Mouse (Mus musculus): ENCODE measurements at regions not wholly inside any gene's neighbourhood (a gene's known extent, or its start where the extent isn't known, plus 50 kb on each side); places are given as distances from the start of the nearest gene placed in this dataset.
"Not testable (repeated sequence)": the region's sequence is repeated elsewhere in the genome, so short reads cannot be mapped to it uniquely, and the experiment has no call there.

DNA sequence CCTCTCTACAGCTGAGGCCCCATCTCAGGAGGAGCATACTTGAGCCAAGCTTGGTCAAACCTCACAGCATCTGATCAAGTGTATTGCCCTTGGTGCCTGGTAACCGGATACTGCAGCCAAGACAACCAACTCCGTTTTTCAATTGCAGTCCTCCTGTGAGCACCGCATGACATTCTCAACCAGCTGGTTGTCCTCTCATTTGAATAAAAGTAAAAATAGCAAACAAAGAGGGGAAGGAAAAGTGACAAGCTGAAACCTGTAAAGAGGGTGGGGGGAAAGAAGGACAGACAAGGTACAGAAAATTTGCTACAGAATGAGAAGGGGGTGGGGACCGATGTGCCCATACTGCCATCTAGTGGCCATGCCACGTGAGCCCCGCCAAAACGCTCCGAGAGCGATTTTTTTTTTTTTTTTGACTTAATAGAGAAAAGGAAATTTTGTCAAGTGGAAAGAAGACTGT is 314.0 kb downstream of the Zpld1 start:
- Histone ChIP-seq H3K27me3 (ENCODE audit: low read depth, poor library complexity, severe bottlenecking) (no peaks in the 10 kb centered on the region), H3K4me3 (peak overlapping the region; percentile 17; the same call in 1 of the 2 replicates)

DNA sequence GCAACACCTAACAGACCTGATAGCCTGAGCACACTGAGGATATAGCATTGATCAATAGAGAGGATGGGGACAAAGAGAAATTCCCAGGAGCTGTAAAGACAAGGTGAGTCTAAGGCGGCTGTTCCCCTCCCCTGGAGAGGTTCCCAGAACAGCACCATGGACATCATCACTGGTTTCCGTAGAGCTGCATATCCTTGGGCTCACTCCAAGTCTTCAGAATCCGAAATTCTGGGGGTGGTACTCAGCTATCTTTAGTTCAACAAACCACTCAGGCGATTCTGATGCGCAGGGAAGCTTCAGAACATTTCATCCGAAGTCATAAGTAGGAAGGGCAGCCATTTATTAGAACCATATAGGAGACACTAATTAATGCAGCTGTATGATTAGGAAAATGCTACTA is 327.4 kb downstream of the Zpld1 start:
- no peaks in the 10 kb centered on the region for H3K9me3 ChIP-seq (replicated peaks)
- no peaks in the 10 kb centered on the region for H3K27me3 ChIP-seq (ENCODE audit: low read depth, poor library complexity, severe bottlenecking)
- H3K36me3 ChIP-seq, result no peaks in the 10 kb centered on the region
- WGBS, result 89% methylated on average over 6 of the region's 6 CpGs
- no peak overlapping the region for H3K27ac ChIP-seq
- DNase-seq (ENCODE audit: low spot score), result no peak
- H3K4me3 ChIP-seq, result no peak overlapping the region
- no peaks in the 10 kb centered on the region for H3K4me1 ChIP-seq

More for the DNA sequence above, 314.0 kb downstream of the Zpld1 start:
- no peaks in the 10 kb centered on the region for H3K9me3 ChIP-seq (replicated peaks)
- DNase-seq (ENCODE audit: low spot score), result peak; percentile 79
- 0 out of 2 replicates have a peak, but pooled peaks cover 2% of the 10 kb centered on the region for H3K36me3 ChIP-seq
- 7% methylated on average over 9 of the region's 9 CpGs for WGBS
- peak overlapping the region; percentile 56; the same call in 1 of the 2 replicates for H3K27ac ChIP-seq
- H3K4me1 ChIP-seq, result peaks cover 4% of the 10 kb centered on the region

DNA sequence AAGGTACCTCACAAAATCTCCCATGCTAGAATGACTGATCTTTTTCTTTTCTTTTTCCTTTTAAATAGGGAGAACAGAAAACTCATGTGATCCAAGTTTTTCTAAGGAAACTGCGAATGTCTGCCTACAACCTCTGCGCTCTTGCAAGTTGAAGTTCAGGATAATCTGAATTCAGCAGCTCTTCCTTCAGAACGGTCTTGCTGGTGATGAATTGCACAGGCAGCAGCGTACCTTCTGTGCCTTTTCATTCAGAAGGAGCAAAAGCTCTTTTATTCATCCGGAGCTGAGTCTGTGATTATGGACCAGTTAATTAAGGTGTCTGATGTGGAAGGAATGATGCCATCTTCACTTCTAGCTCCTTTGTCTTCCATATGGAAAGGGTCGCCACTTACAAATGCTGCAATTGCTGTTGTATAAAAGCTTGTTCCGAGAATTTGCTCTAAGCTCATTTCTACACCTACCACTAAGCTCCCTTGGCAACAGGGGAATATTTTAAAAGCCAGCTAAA is 353.9 kb downstream of the Zpld1 start:
- Histone ChIP-seq H3K4me3 (no peak overlapping the region), H3K36me3 (no peaks in the 10 kb centered on the region), H3K9me3 (replicated peaks) (no peaks in the 10 kb centered on the region), H3K4me1 (no peaks in the 10 kb centered on the region; the same call in 1 of the 2 replicates), H3K27me3 (ENCODE audit: low read depth, poor library complexity, severe bottlenecking) (peaks cover 38% of the 10 kb centered on the region), H3K27ac (no peak overlapping the region)
- no peak for DNase-seq (ENCODE audit: low spot score)
- 91% methylated on average over 7 of the region's 7 CpGs for WGBS

DNA sequence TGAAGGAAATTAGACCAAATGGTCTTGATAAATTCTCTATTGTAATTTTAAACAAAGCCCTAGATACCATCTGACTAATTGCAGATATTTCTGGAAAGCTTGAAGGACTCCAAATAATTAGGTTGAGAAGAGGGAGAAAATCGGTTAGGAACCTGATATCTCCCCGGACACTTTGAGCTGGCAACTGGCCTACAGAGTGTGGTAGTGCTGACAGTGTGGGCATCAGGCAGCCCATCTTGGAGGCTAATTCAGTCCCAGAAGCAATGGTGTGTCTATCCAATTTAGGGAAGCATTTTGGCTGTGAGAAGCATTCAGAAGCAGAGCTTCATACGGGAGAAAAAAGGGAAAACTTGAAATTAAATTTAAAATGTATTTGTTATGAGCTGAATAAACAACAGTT is 369.5 kb downstream of the Zpld1 start:
- Histone ChIP-seq H3K9me3 (replicated peaks) (no peaks in the 10 kb centered on the region), H3K27me3 (ENCODE audit: low read depth, poor library complexity, severe bottlenecking) (no peaks in the 10 kb centered on the region), H3K36me3 (no peaks in the 10 kb centered on the region), H3K27ac (no peak overlapping the region), H3K4me1 (no peaks in the 10 kb centered on the region), H3K4me3 (no peak overlapping the region)
- WGBS, result 83% methylated on average over 3 of the region's 3 CpGs
- DNase-seq (ENCODE audit: low spot score), result no peak

DNA sequence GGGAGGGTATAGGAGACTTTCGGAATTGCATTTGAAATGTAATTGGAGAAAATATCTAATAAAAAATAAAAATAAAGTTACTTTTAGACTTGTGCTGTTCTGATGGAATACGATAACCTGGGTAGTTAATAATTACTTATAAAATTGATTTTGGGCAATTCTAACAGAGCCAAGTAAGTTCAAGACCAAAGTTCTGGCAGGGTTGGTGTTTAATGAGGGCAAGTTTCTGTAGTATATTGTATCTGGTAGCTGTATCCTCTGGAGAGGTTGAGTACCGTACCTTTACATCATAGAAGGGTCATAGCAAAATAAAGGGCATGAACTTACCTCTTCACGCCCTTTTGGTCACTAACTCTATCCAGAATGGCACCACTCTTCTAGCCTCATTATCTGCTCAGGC is 394.9 kb downstream of the Zpld1 start:
- no peaks in the 10 kb centered on the region for H3K36me3 ChIP-seq
- WGBS, result 88% methylated on average over 4 of the region's 4 CpGs
- H3K27ac ChIP-seq, result no peak overlapping the region
- H3K27me3 ChIP-seq (ENCODE audit: low read depth, poor library complexity, severe bottlenecking), result no peaks in the 10 kb centered on the region
- DNase-seq (ENCODE audit: low spot score), result no peak
- H3K9me3 ChIP-seq (replicated peaks), result no peaks in the 10 kb centered on the region
- H3K4me1 ChIP-seq, result no peaks in the 10 kb centered on the region
- no peak overlapping the region for H3K4me3 ChIP-seq

DNA sequence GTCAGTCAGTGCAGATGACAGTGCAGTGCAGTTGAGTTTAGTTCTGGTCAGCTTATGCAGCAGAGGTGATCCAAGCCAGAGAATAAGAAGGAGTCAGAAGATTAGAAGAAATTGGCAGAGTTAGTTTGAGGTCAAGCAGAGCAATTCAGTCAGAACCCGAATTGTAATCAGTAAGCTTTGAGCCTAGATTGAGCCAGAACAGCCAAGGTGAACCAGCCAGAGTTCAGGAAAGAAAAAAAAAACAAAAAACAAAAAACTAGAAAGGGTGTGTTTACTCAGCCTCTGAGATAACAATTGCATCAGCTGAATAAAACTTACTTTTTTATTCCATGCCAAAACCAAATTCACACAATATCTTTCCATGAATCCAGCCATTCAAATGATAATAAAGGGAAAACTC is 396.3 kb downstream of the Zpld1 start:
- DNase-seq (ENCODE audit: low spot score), result no peak
- no peaks in the 10 kb centered on the region for H3K4me1 ChIP-seq
- no peaks in the 10 kb centered on the region for H3K27me3 ChIP-seq (ENCODE audit: low read depth, poor library complexity, severe bottlenecking)
- no peaks in the 10 kb centered on the region for H3K9me3 ChIP-seq (replicated peaks)
- no peak overlapping the region for H3K4me3 ChIP-seq
- no peak overlapping the region for H3K27ac ChIP-seq
- H3K36me3 ChIP-seq, result no peaks in the 10 kb centered on the region
- 89% methylated on average over 1 of the region's 1 CpGs for whole genome bisulfite sequencing

DNA sequence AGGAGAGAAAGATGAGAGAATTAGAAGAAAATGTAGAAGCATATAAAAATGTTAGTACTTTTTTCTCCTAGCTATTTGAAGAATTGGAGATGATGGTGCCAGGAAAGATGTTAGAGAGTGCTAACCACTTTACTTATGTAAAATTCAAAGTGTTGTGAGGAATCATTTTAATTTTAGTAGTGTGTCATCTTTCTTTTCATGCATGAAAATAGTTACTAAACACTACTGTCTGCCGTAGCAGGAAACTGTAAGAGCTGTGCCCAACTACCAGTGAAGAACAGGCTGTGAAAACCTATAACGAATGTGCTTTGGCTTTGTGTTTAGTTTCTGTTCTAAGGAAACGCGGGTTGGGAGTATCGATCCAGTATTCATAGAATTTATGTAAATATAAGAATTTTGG is 403.1 kb downstream of the Zpld1 start:
- Histone ChIP-seq H3K4me1 (no peaks in the 10 kb centered on the region), H3K4me3 (no peak overlapping the region), H3K27me3 (ENCODE audit: low read depth, poor library complexity, severe bottlenecking) (no peaks in the 10 kb centered on the region), H3K9me3 (replicated peaks) (no peaks in the 10 kb centered on the region), H3K27ac (no peak overlapping the region), H3K36me3 (no peaks in the 10 kb centered on the region)
- 94% methylated on average over 5 of the region's 5 CpGs for WGBS
- no peak for DNase-seq (ENCODE audit: low spot score)

DNA sequence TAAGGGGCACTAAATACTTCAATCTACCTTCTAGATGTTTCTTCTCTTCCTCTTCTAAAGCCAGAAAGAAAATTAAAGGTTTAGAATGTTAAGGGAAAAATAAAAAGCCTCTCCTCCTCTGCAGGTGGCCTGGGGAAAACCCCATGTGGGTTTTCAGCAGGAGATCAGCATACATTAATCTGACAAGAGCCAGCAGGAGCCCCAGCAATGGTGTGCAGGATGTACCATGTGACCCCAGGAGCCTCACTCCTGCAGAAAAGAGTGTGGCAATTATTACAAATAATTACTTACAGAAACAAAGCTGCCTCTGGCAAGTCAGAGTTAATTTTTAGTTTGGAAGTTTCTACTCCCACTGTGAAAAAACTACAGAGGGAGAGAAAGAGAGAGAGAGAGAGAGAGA is 440.4 kb downstream of the Zpld1 start:
- no peaks in the 10 kb centered on the region for H3K9me3 ChIP-seq (replicated peaks)
- no peaks in the 10 kb centered on the region for H3K36me3 ChIP-seq
- no peak overlapping the region for H3K27ac ChIP-seq
- H3K4me3 ChIP-seq, result no peak overlapping the region
- H3K4me1 ChIP-seq, result peaks cover 11% of the 10 kb centered on the region; the same call in 1 of the 2 replicates
- no peaks in the 10 kb centered on the region for H3K27me3 ChIP-seq (ENCODE audit: low read depth, poor library complexity, severe bottlenecking)
- DNase-seq (ENCODE audit: low spot score), result peak; percentile 36

DNA sequence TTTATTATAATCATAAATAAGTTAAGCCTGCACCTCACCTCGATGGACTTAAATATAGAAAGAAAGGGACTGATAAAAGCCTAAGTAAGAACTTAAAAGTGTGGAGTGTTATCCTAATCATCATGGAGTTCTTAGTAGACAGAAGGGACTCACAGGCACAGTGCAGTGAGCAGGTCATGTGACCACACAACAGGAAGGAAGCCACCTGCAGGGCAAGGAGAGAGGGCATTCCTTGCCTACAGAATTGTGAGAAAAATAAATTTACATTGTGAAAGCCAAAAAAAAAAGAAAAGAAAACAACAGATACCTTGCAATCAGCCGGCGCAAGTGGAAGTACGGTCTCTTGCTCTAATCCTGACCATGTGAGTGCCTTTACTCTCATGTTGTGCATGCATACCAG is 454.8 kb downstream of the Zpld1 start:
- WGBS, result 88% methylated on average over 4 of the region's 4 CpGs
- DNase-seq (ENCODE audit: low spot score); H3K27ac ChIP-seq; H3K4me3 ChIP-seq; H3K36me3 ChIP-seq; H3K27me3 ChIP-seq (ENCODE audit: low read depth, poor library complexity, severe bottlenecking); H3K9me3 ChIP-seq (replicated peaks); H3K4me1 ChIP-seq: not testable (repeated sequence)
